In the genomic region with DNA sequence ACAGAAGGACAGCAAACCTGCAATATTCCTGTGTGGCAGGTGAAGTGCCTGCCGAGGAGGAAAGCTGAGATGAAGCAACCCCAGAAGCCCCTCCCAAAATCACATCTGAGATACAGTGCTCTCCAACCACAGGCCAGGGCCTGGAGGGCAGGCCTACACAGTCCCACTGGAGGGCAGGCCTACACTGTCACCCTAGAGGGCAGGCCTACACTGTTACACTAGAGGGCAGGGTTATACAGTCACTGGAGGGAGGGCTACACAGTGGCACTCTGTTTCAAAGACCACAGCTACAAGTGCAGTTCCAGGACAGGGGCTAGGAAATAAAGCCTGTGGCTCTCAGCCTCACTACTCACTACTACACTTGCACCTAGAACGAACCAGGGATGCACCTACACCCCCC, we compare ENCODE assay signal across 10 mouse cellular contexts. TPM values are rescaled to one million over a fixed set of nuclear protein-coding genes. Genes with fewer than 3 reads are reported as not detected.
DNase-seq lines count a peak whose midpoint lies in the region; ATAC-seq and TF ChIP-seq lines count a peak whose summit lies in the region.
"Had no signal": no experiment of that assay in that cellular context is flagged by ENCODE, and none has a peak within 500 bp of the region (broad histone marks: within the 10 kb centered on the region; RNA-seq: fewer than 3 reads in every experiment).

No protein-coding gene starts in this region.

- ATAC-seq in hindbrain, postnatal 0 days: no peak
- ATAC-seq in hindbrain, embryonic 11.5 days (ENCODE audit: low FRiP score): no peak
- peak; percentile 74 for ATAC-seq in liver, embryonic 12.5 days

- H3K4me3 ChIP-seq in hindbrain, postnatal 0 days (ENCODE audit: low read length): no peak overlapping the region
- no peak overlapping the region for H3K4me3 ChIP-seq in hindbrain, embryonic 11.5 days (ENCODE audit: low read depth, low read length)
- no peak overlapping the region for H3K4me3 ChIP-seq in liver, embryonic 12.5 days
- H3K4me3 ChIP-seq: forebrain, embryonic 12.5 days; limb, embryonic 15.5 days; neural tube, embryonic 12.5 days had no signal

- 80% methylated on average over 2 of the region's 2 CpGs for whole genome bisulfite sequencing in hindbrain, postnatal 0 days
- WGBS in hindbrain, embryonic 11.5 days: 76% methylated on average over 2 of the region's 2 CpGs
- 58% methylated on average over 2 of the region's 2 CpGs for WGBS in liver, embryonic 12.5 days (ENCODE audit: insufficient replicate concordance)

- H3K9me3 ChIP-seq in hindbrain, postnatal 0 days (ENCODE audit: low read length): no peaks in the 10 kb centered on the region
- H3K9me3 ChIP-seq in hindbrain, embryonic 11.5 days (ENCODE audit: control insufficient read depth, low read length): no peaks in the 10 kb centered on the region
- H3K9me3 ChIP-seq in liver, embryonic 12.5 days (replicated peaks): no peaks in the 10 kb centered on the region
- H3K9me3 ChIP-seq: forebrain, embryonic 12.5 days; limb, embryonic 15.5 days; neural tube, embryonic 12.5 days had no signal

- no peak overlapping the region for H3K27ac ChIP-seq in hindbrain, postnatal 0 days
- H3K27ac ChIP-seq in hindbrain, embryonic 11.5 days (ENCODE audit: low read depth, low read length): no peak overlapping the region
- no peak overlapping the region for H3K27ac ChIP-seq in liver, embryonic 12.5 days
- H3K27ac ChIP-seq: forebrain, embryonic 12.5 days; neural tube, embryonic 12.5 days had no signal

- H3K27me3 ChIP-seq in hindbrain, postnatal 0 days (ENCODE audit: insufficient read depth, low read length): no peaks in the 10 kb centered on the region
- no peaks in the 10 kb centered on the region for H3K27me3 ChIP-seq in hindbrain, embryonic 11.5 days (ENCODE audit: control insufficient read depth, insufficient read depth, low read length)
- no peaks in the 10 kb centered on the region for H3K27me3 ChIP-seq in liver, embryonic 12.5 days (replicated peaks)
- H3K27me3 ChIP-seq: forebrain, embryonic 12.5 days; limb, embryonic 15.5 days; neural tube, embryonic 12.5 days had no signal

- peak; percentile 34 for DNase-seq in hindbrain, postnatal 0 days (ENCODE audit: low spot score)
- DNase-seq in hindbrain, embryonic 11.5 days (ENCODE audit: low spot score): no peak
- DNase-seq in 3T3-L1 (ENCODE audit: low read depth, low spot score) (peak; percentile 25), A20 (ENCODE audit: low read depth, low spot score) (peak; percentile 84)
- no peak for DNase-seq in cerebellum, postnatal 4 days (ENCODE audit: low spot score in 2 of 2)
- DNase-seq in cerebellum, adult 8-10 months: no peak

- TF ChIP-seq CTCF in hindbrain, postnatal 0 days (IDR thresholded peaks at IDR 0.05; ENCODE audit: low read depth): peak; percentile 56

- no peak overlapping the region for H3K4me2 ChIP-seq in hindbrain, postnatal 0 days (ENCODE audit: low read depth, low read length)
- no peak overlapping the region for H3K4me2 ChIP-seq in hindbrain, embryonic 11.5 days (replicated peaks; ENCODE audit: low read depth, low read length)
- H3K4me2 ChIP-seq in liver, embryonic 12.5 days: no peak overlapping the region
- H3K4me2 ChIP-seq: forebrain, embryonic 12.5 days; limb, embryonic 15.5 days; neural tube, embryonic 12.5 days had no signal

- H3K9ac ChIP-seq in hindbrain, postnatal 0 days (replicated peaks; ENCODE audit: low read length): no peak overlapping the region
- no peak overlapping the region for H3K9ac ChIP-seq in hindbrain, embryonic 11.5 days (ENCODE audit: low read depth, low read length)
- H3K9ac ChIP-seq in liver, embryonic 12.5 days: no peak overlapping the region
- H3K9ac ChIP-seq: forebrain, embryonic 12.5 days; limb, embryonic 15.5 days; neural tube, embryonic 12.5 days had no signal

- H3K4me1 ChIP-seq in hindbrain, postnatal 0 days (ENCODE audit: insufficient read depth, low read length): peaks cover 5% of the 10 kb centered on the region; the same call in 1 of the 2 replicates
- no peaks in the 10 kb centered on the region for H3K4me1 ChIP-seq in hindbrain, embryonic 11.5 days (replicated peaks; ENCODE audit: control insufficient read depth, insufficient read depth, low read length)
- H3K4me1 ChIP-seq in liver, embryonic 12.5 days: peaks cover 13% of the 10 kb centered on the region

- peaks cover 27% of the 10 kb centered on the region for H3K36me3 ChIP-seq in hindbrain, postnatal 0 days (ENCODE audit: insufficient read depth, low read length)
- H3K36me3 ChIP-seq in hindbrain, embryonic 11.5 days (ENCODE audit: control insufficient read depth, insufficient read depth, low read length): 0 out of 2 replicates have a peak, but pooled peaks cover 4% of the 10 kb centered on the region
- peaks cover 45% of the 10 kb centered on the region for H3K36me3 ChIP-seq in liver, embryonic 12.5 days

RNA-seq across cellular contexts. Expression of gene Map3k4, which starts 56.7 kb away (rescaled TPM):
- 36.2 and 39.2 TPM in 2 replicates for total RNA-seq in hindbrain, postnatal 0 days (2014; rRNA removed)
- 52.2 and 54.5 TPM in 2 replicates for polyA plus RNA-seq in hindbrain, postnatal 0 days (2015; fragmentation: Nextera tagmentation; extraction: Ambion mirVana)
- polyA plus RNA-seq in hindbrain, embryonic 11.5 days (2014; fragmentation: Nextera tagmentation; extraction: Ambion mirVana): 45.8 and 62.3 TPM in 2 replicates
- polyA plus RNA-seq in liver, embryonic 12.5 days (2016; fragmentation: Nextera tagmentation; extraction: Ambion mirVana): 23.0 and 24.2 TPM in 2 replicates

Comparison
In these comparisons a context has a peak if more than half of its experiments do, and no peak if none do; other contexts are left out.
1. DNase-seq: peak in hindbrain, postnatal 0 days (single experiment), 3T3-L1 (single experiment) and A20 (single experiment); none in hindbrain, embryonic 11.5 days (single experiment), cerebellum, postnatal 4 days (0 of 2) and cerebellum, adult 8-10 months (single experiment).